Mouse (Mus musculus): ENCODE data around the gene Pvrig. TPM values are rescaled to one million over a fixed set of nuclear protein-coding genes. Genes with fewer than 3 reads are reported as not detected.
"Not testable (repeated sequence)": the region's sequence is repeated elsewhere in the genome, so short reads cannot be mapped to it uniquely, and the experiment has no call there.

Pvrig gene
- 0.13 TPM in 1 of 2 replicates, not detected in the other for polyA plus RNA-seq (2014; fragmentation: Nextera tagmentation; extraction: Ambion mirVana)

GRCm38 (mm10) chr5:138341661-138342060 lies at the start of gene Pvrig:
Gene Pvrig (plus strand): TSS chr5:138341961.
- no peak within 1 kb of the TSS for H3K9ac ChIP-seq (ENCODE audit: low read length)
- H3K4me1 ChIP-seq (ENCODE audit: control insufficient read depth, insufficient read depth, low read length) = no peaks in the 10 kb centered on the region
- H3K4me2 ChIP-seq (ENCODE audit: low read depth, severe bottlenecking) = no peak within 1 kb of the TSS
- DNase-seq (ENCODE audit: low spot score) = no peak
- H3K4me3 ChIP-seq (ENCODE audit: low read depth, low read length) = no peak within 1 kb of the TSS
- H3K9me3 ChIP-seq (ENCODE audit: control insufficient read depth, low read length) = no peaks in the 10 kb centered on the region
- H3K27ac ChIP-seq (replicated peaks; ENCODE audit: low read depth, low read length) = no peak within 1 kb of the TSS
- no peaks in the 10 kb centered on the region for H3K27me3 ChIP-seq (ENCODE audit: control insufficient read depth, insufficient read depth, low read length)
- WGBS = 74% methylated on average over 2 of the region's 2 CpGs
- no peak for ATAC-seq (ENCODE audit: insufficient number of reproducible peaks, low FRiP score, low TSS enrichment, low read depth)
- no peaks in the 10 kb centered on the region for H3K36me3 ChIP-seq (ENCODE audit: control insufficient read depth, insufficient read depth, low read length)

GRCm38 (mm10) chr5:138294158-138294557 lies 47.6 kb upstream of the Pvrig start:
- no peak overlapping the region for H3K9ac ChIP-seq (ENCODE audit: low read length)
- ATAC-seq (ENCODE audit: insufficient number of reproducible peaks, low FRiP score, low TSS enrichment, low read depth) (no peak), DNase-seq (ENCODE audit: low spot score) (no peak)
- no peaks in the 10 kb centered on the region for H3K4me1 ChIP-seq (ENCODE audit: control insufficient read depth, insufficient read depth, low read length)
- H3K4me3 ChIP-seq (ENCODE audit: low read depth, low read length) = no peak overlapping the region
- no peaks in the 10 kb centered on the region for H3K9me3 ChIP-seq (ENCODE audit: control insufficient read depth, low read length)
- no peaks in the 10 kb centered on the region for H3K36me3 ChIP-seq (ENCODE audit: control insufficient read depth, insufficient read depth, low read length)
- H3K4me2 ChIP-seq (ENCODE audit: low read depth, severe bottlenecking) = no peak overlapping the region
- no peak overlapping the region for H3K27ac ChIP-seq (replicated peaks; ENCODE audit: low read depth, low read length)
- H3K27me3 ChIP-seq (ENCODE audit: control insufficient read depth, insufficient read depth, low read length) = no peaks in the 10 kb centered on the region

- Histone ChIP-seq H3K27me3 (ENCODE audit: control insufficient read depth, insufficient read depth, low read length) (no peaks in the 10 kb centered on the region), H3K4me2 (ENCODE audit: low read depth, severe bottlenecking) (no peak overlapping the region), H3K27ac (replicated peaks; ENCODE audit: low read depth, low read length) (no peak overlapping the region), H3K4me1 (ENCODE audit: control insufficient read depth, insufficient read depth, low read length) (no peaks in the 10 kb centered on the region), H3K36me3 (ENCODE audit: control insufficient read depth, insufficient read depth, low read length) (no peaks in the 10 kb centered on the region), H3K9me3 (ENCODE audit: control insufficient read depth, low read length) (no peaks in the 10 kb centered on the region), H3K9ac (ENCODE audit: low read length) (no peak overlapping the region), H3K4me3 (ENCODE audit: low read depth, low read length) (no peak overlapping the region)
- ATAC-seq (ENCODE audit: insufficient number of reproducible peaks, low FRiP score, low TSS enrichment, low read depth) (no peak), DNase-seq (ENCODE audit: low spot score) (no peak)
- WGBS = 73% methylated on average over 2 of the region's 2 CpGs
Observed at GRCm38 (mm10) chr5:138299613-138300012, 42.1 kb upstream of the Pvrig start.

- Histone ChIP-seq H3K36me3 (ENCODE audit: control insufficient read depth, insufficient read depth, low read length) (no peaks in the 10 kb centered on the region), H3K9me3 (ENCODE audit: control insufficient read depth, low read length) (no peaks in the 10 kb centered on the region), H3K4me1 (ENCODE audit: control insufficient read depth, insufficient read depth, low read length) (no peaks in the 10 kb centered on the region), H3K27ac (replicated peaks; ENCODE audit: low read depth, low read length) (no peak overlapping the region), H3K4me2 (ENCODE audit: low read depth, severe bottlenecking) (no peak overlapping the region), H3K4me3 (ENCODE audit: low read depth, low read length) (no peak overlapping the region), H3K27me3 (ENCODE audit: control insufficient read depth, insufficient read depth, low read length) (no peaks in the 10 kb centered on the region), H3K9ac (ENCODE audit: low read length) (no peak overlapping the region)
- WGBS = 89% methylated on average over 3 of the region's 3 CpGs
- ATAC-seq (ENCODE audit: insufficient number of reproducible peaks, low FRiP score, low TSS enrichment, low read depth) (no peak), DNase-seq (ENCODE audit: low spot score) (no peak)
Observed at GRCm38 (mm10) chr5:138312795-138313194, 29.0 kb upstream of the Pvrig start.

- Histone ChIP-seq H3K4me3 (ENCODE audit: low read depth, low read length) (no peak overlapping the region), H3K36me3 (ENCODE audit: control insufficient read depth, insufficient read depth, low read length) (no peaks in the 10 kb centered on the region), H3K9me3 (ENCODE audit: control insufficient read depth, low read length) (no peaks in the 10 kb centered on the region), H3K27ac (replicated peaks; ENCODE audit: low read depth, low read length) (no peak overlapping the region), H3K4me2 (ENCODE audit: low read depth, severe bottlenecking) (no peak overlapping the region), H3K9ac (ENCODE audit: low read length) (no peak overlapping the region), H3K4me1 (ENCODE audit: control insufficient read depth, insufficient read depth, low read length) (no peaks in the 10 kb centered on the region), H3K27me3 (ENCODE audit: control insufficient read depth, insufficient read depth, low read length) (no peaks in the 10 kb centered on the region)
- no peak for ATAC-seq (ENCODE audit: insufficient number of reproducible peaks, low FRiP score, low TSS enrichment, low read depth)
- WGBS = 90% methylated on average over 3 of the region's 3 CpGs
- no peak for DNase-seq (ENCODE audit: low spot score)
Observed at GRCm38 (mm10) chr5:138343216-138343615, 1.5 kb downstream of the Pvrig start.

GRCm38 (mm10) chr5:138363208-138363607 lies 21.4 kb downstream of the Pvrig start:
- H3K9me3 ChIP-seq (ENCODE audit: control insufficient read depth, low read length); DNase-seq (ENCODE audit: low spot score); H3K4me1 ChIP-seq (ENCODE audit: control insufficient read depth, insufficient read depth, low read length); H3K9ac ChIP-seq (ENCODE audit: low read length); H3K27me3 ChIP-seq (ENCODE audit: control insufficient read depth, insufficient read depth, low read length); H3K36me3 ChIP-seq (ENCODE audit: control insufficient read depth, insufficient read depth, low read length); ATAC-seq (ENCODE audit: insufficient number of reproducible peaks, low FRiP score, low TSS enrichment, low read depth); H3K4me3 ChIP-seq (ENCODE audit: low read depth, low read length); H3K4me2 ChIP-seq (ENCODE audit: low read depth, severe bottlenecking); H3K27ac ChIP-seq (replicated peaks; ENCODE audit: low read depth, low read length): not testable (repeated sequence)
- WGBS = 85% methylated on average over 6 of the region's 7 CpGs

- not testable (repeated sequence) for H3K4me1 ChIP-seq (ENCODE audit: control insufficient read depth, insufficient read depth, low read length); H3K9me3 ChIP-seq (ENCODE audit: control insufficient read depth, low read length)
- WGBS = 89% methylated on average over 10 of the region's 10 CpGs
Observed at GRCm38 (mm10) chr5:138365347-138365746, 23.6 kb downstream of the Pvrig start.

More at GRCm38 (mm10) chr5:138365347-138365746, 23.6 kb downstream of the Pvrig start:
- not testable (repeated sequence) for H3K27me3 ChIP-seq (ENCODE audit: control insufficient read depth, insufficient read depth, low read length); H3K4me2 ChIP-seq (ENCODE audit: low read depth, severe bottlenecking); H3K36me3 ChIP-seq (ENCODE audit: control insufficient read depth, insufficient read depth, low read length); H3K9ac ChIP-seq (ENCODE audit: low read length); H3K4me3 ChIP-seq (ENCODE audit: low read depth, low read length); DNase-seq (ENCODE audit: low spot score); ATAC-seq (ENCODE audit: insufficient number of reproducible peaks, low FRiP score, low TSS enrichment, low read depth); H3K27ac ChIP-seq (replicated peaks; ENCODE audit: low read depth, low read length)

Other genes starting within 250 kb of the Pvrig start
- gene Zscan21, start 225.1 kb upstream of the Pvrig start, polyA plus RNA-seq (2014; fragmentation: Nextera tagmentation; extraction: Ambion mirVana) = 94.4 and 96.4 TPM in 2 replicates
- gene Zfp113, start 186.2 kb upstream of the Pvrig start, polyA plus RNA-seq (2014; fragmentation: Nextera tagmentation; extraction: Ambion mirVana) = 21.1 and 23.6 TPM in 2 replicates
- 300 and 307 TPM in 2 replicates for gene Cops6, start 180.9 kb upstream of the Pvrig start, polyA plus RNA-seq (2014; fragmentation: Nextera tagmentation; extraction: Ambion mirVana)
- gene Ap4m1, start 170.0 kb upstream of the Pvrig start, polyA plus RNA-seq (2014; fragmentation: Nextera tagmentation; extraction: Ambion mirVana) = 19.5 and 21.2 TPM in 2 replicates
- gene Mcm7, start 169.5 kb upstream of the Pvrig start, polyA plus RNA-seq (2014; fragmentation: Nextera tagmentation; extraction: Ambion mirVana) = 336 and 343 TPM in 2 replicates
- gene Taf6, start 154.5 kb upstream of the Pvrig start, polyA plus RNA-seq (2014; fragmentation: Nextera tagmentation; extraction: Ambion mirVana) = 140 and 142 TPM in 2 replicates
- 58.5 and 64.9 TPM in 2 replicates for gene Cnpy4, start 154.5 kb upstream of the Pvrig start, polyA plus RNA-seq (2014; fragmentation: Nextera tagmentation; extraction: Ambion mirVana)
- 7.5 and 8.1 TPM in 2 replicates for gene Mblac1, start 147.6 kb upstream of the Pvrig start, polyA plus RNA-seq (2014; fragmentation: Nextera tagmentation; extraction: Ambion mirVana)
- gene Nxpe5, start 116.1 kb upstream of the Pvrig start, polyA plus RNA-seq (2014; fragmentation: Nextera tagmentation; extraction: Ambion mirVana) = 0.07 TPM in 1 of 2 replicates, not detected in the other
- gene Lamtor4, start 86.5 kb upstream of the Pvrig start, polyA plus RNA-seq (2014; fragmentation: Nextera tagmentation; extraction: Ambion mirVana) = 33.0 and 36.3 TPM in 2 replicates
- 4.8 and 5.2 TPM in 2 replicates for gene BC037034, start 77.9 kb upstream of the Pvrig start, polyA plus RNA-seq (2014; fragmentation: Nextera tagmentation; extraction: Ambion mirVana)
- 3.5 and 4.2 TPM in 2 replicates for gene Gal3st4, start 69.1 kb upstream of the Pvrig start, polyA plus RNA-seq (2014; fragmentation: Nextera tagmentation; extraction: Ambion mirVana)
- 0.03 and 0.24 TPM in 2 replicates for gene Gm43720, start 62.0 kb upstream of the Pvrig start, polyA plus RNA-seq (2014; fragmentation: Nextera tagmentation; extraction: Ambion mirVana)
- 14.0 and 15.8 TPM in 2 replicates for gene Gpc2, start 62.0 kb upstream of the Pvrig start, polyA plus RNA-seq (2014; fragmentation: Nextera tagmentation; extraction: Ambion mirVana)
- gene Stag3, start 61.7 kb upstream of the Pvrig start, polyA plus RNA-seq (2014; fragmentation: Nextera tagmentation; extraction: Ambion mirVana) = 4.6 and 5.5 TPM in 2 replicates
- gene Zfp157, start 99.5 kb downstream of the Pvrig start, polyA plus RNA-seq (2014; fragmentation: Nextera tagmentation; extraction: Ambion mirVana) = 45.4 and 46.7 TPM in 2 replicates
- gene 1700123K08Rik, start 222.8 kb downstream of the Pvrig start, polyA plus RNA-seq (2014; fragmentation: Nextera tagmentation; extraction: Ambion mirVana) = not detected in 2 replicates

All from limb, embryonic 11.5 days (tissue).